Mouse (Mus musculus) CD8-positive naive resting alpha-beta T cell, adult 2 months (primary cell): ENCODE data around the gene Dram1.

Experiments
- DNase-seq, 2 experiments: peaks; one replicate each; pipeline ENCODE4 v3.0.0; 2022; ENCODE audit warnings: low read depth in 2 of 2, low spot score in 2 of 2

Dram1 gene

GRCm38 (mm10) chr10:88379013-88379885 is at the start of gene Dram1, which contains the start of gene Gnptab:
Gene Dram1, minus strand, starts transcription at chr10:88379080.
Gene Gnptab, plus strand, starts transcription at chr10:88379132.
- DNase-seq = peak; percentile 90 to 91

DNA sequence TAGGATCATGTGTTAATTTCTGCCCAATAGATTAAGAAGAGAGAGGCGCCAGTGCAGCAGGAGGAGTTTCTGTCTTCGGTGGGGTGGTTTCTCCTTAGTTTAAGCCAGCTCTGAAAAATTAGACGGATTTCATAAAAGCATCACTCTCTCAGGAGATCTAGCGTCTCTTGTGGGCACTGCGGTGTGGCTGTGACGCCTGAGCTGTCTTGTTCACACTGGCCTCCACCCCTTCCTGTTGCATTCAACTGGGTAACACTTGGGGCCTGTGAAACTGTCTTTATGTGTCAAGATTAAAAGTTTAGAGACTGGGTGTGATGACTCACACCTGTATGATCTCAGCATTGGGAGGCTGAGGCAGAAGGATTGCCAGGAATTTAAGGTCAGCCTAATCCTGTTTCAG is 49.1 kb upstream of the Dram1 start:
- no peak for DNase-seq

GRCm38 (mm10) chr10:88426896-88427295 is 48.0 kb upstream of the Dram1 start:
- DNase-seq = no peak

- peak; percentile 11 to 52 for DNase-seq
Observed at GRCm38 (mm10) chr10:88426158-88426816, 47.4 kb upstream of the Dram1 start.

GRCm38 (mm10) chr10:88420655-88421435 is 42.0 kb upstream of the Dram1 start:
- DNase-seq = no peak

DNA sequence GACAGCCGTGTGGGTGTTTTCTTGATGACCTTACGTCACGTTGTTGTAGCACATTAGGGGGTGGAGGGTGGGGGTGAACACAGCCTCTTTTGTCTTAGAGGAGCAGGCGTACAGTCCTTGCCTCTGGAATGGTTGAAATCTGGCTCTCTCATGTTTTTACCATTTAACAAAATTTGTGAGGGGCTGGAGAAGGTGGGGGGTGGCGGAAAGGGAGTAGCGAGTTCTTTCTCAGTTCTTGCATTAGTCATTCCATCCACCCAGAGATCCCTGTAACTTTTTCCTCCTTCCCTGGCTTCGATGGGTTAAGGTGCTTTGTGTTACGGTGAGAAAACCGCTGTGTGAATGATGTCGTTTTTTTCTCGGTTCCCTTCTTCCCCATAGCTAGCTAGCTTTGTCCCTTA is 41.3 kb upstream of the Dram1 start:
- DNase-seq = no peak

DNA sequence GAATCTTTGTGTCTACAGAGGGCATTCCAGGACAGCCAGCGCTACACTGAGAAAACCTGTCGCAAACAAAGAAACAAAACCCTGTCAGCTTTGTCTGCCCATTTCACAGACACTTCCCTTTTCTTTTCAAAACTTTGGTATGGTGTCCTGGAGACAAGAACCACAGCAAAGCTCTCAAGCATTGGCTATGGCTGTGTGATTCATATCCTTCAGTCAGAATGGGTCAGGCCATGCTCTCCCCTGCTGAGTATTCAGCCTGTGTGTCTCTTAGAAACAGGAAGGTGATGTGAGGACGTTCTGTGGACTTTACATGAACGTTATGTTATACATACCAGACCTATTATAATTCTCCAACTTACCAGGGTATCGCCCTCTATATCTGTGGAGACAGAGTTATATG is 38.8 kb upstream of the Dram1 start:
- DNase-seq = no peak

DNA sequence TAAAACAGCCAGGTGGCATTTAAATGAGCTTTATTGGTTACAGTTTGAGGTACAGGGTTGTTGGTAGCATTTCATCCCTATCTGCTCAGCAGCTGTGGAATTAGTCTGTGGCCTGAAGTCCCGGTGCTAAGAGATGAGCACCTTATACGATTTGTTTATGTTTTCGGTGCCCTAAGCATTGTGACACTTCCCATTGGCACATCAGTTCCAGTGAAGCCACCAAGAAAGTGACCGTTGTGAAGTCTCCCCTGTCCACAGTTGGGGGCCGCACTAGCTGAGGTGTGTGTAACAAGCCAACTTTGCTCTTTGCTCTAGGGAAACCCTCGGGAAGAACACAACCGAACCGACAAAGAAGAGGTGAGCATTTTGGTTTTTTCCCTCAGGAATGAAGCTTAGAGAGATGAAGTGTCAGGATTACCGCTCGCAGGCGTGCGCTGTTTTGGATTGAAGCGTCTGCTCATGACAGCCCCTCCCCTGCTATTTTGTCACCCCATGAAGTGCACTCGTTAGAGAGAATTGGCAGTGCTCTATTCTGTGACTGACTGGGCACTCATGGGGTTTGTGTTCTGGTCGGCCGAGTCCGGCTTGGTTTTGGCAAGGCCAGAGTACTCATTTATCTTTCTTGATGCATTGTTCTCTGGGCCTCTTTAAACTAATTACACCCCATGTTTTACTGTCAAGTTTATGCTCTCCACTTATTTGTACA is 33.6 kb upstream of the Dram1 start:
- DNase-seq = no peak

- DNase-seq = no peak
Observed at GRCm38 (mm10) chr10:88409751-88410150, 30.9 kb upstream of the Dram1 start.

- DNase-seq = no peak
Observed at GRCm38 (mm10) chr10:88407875-88408631, 29.2 kb upstream of the Dram1 start.

- DNase-seq = no peak
Observed at GRCm38 (mm10) chr10:88405812-88406211, 26.9 kb upstream of the Dram1 start.

GRCm38 (mm10) chr10:88404220-88404619 is 25.3 kb upstream of the Dram1 start:
- no peak for DNase-seq

GRCm38 (mm10) chr10:88403021-88403420 is 24.1 kb upstream of the Dram1 start:
- DNase-seq = no peak

DNA sequence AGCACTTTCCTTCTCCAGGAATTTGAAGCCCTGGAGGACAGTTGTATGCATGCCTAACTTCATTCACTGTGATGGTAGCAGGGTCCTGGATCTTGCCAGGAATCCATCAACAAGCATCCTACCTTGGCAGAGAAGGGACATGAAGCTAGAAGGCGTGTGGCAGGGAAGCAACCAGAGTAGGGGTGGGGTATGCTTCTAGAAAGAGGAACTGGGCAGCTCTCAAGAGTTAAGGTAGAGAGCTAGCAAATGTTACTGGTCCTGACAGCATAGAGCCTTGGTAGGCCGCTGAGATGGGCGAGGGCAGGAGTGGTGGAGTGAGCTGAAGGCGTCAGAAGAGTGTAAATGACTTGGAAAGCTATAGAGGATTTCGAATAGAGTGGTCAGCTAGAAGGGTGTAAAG is 20.4 kb upstream of the Dram1 start:
- no peak for DNase-seq

DNA sequence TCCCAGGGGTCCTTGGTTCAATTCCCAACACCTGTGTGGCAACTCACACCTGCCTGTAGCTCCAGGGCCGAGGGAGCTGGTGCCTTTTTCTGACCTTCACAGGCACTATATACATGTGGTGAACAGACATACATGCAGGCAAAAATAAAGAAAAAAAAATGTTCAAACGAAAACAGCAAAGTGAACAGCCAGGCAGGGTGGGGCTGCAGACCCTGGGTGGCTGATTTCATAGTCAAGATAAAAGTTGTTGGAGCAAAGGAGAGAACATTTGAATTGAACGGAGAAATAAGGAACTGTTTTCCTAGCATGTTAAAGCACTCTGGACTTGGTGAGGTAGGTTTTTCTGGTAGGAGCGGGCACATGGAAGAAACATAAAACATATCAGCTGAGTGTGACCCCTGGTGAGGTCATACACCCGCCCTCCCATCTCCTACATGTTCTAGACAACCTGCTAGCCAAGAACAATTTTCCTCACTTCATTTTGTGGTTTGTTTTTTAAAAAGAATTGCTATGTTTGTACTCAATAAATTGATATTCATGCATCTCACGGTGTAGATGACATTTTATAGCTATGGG is 19.9 kb upstream of the Dram1 start:
- no peak for DNase-seq

GRCm38 (mm10) chr10:88392181-88392847 is 13.4 kb upstream of the Dram1 start:
- no peak for DNase-seq

DNA sequence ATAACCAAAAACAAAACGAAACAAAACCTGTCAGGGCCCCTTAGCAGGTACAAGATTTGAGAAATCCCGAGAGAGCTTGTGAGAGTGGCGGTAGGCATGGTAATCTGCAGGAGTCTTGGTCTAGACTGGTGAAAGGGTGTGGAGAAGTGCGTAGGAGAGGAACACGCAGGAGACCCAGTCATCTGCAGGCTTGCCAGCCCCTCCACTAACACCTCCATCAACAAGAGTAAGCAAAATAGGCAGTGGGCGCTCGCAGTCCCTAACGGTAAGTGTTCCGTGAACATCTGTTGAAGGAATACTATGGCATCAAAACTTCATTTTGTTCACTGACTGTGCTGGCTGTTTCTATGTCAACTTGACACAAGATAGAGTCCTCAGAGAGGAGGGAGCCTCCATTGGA is 12.6 kb upstream of the Dram1 start:
- no peak for DNase-seq

DNA sequence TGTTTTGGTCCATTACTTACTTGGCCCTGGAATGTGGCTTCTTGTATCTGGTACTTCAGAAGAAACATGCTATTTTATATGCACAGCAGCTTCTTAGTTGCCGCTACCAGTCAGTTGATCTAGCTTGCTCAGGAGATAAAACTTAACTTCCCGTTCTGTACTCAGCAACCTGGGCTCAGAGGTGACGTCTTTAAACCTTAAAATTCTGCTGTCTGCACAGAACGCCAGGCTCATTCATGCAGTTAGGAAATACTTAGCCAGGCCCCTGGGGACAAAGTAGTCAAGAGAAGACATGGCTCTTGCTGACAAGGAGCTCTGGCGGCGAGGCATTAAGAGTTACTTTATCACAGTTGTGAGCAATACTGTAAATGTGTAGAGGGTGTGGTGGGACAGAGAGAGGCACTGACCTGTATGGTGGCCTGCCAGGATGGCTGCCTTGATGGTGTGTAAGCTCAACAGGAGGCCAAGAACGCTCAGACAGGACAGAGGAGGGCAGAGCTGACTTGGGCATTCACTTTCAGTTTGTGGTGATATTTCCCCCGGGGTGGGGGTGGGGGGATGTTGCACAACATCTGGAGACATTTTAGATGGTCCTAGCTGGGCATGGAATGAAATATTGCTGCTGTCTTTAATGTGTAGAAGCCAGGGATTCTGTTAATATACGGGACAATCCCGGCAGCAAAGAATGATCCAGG is 11.4 kb upstream of the Dram1 start:
- DNase-seq = no peak

- DNase-seq = peak; percentile 52 to 63
Observed at GRCm38 (mm10) chr10:88389576-88389975, 10.7 kb upstream of the Dram1 start.
